Mouse (Mus musculus) hindbrain, embryonic 10.5 days (tissue): ENCODE results near the gene Jhy. TPM values are rescaled to one million over a fixed set of nuclear protein-coding genes. Genes with fewer than 3 reads are reported as not detected.

Experiments used
- DNase-seq: peaks from one replicate; pipeline ENCODE4 v3.0.0-alpha.2; 2017; ENCODE audit warnings: low spot score
- H3K27ac ChIP-seq: fragments of 300-500 bp; sonication (generic); 2 replicates; pipeline ENCODE4 v1.5.1; 2016; ENCODE audit warnings: mild to moderate bottlenecking, moderate library complexity
- H3K27me3 ChIP-seq: fragments of 300-500 bp; sonication (generic); 2 replicates; pipeline ENCODE4 v1.6.1; 2016; ENCODE audit warnings: mild to moderate bottlenecking; ENCODE audit not compliant: poor library complexity, insufficient read depth, severe bottlenecking
- H3K36me3 ChIP-seq: fragments of 300-500 bp; sonication (generic); 2 replicates; pipeline ENCODE4 v1.6.1; 2016; ENCODE audit warnings: mild to moderate bottlenecking, moderate library complexity
- H3K4me1 ChIP-seq: fragments of 300-500 bp; sonication (generic); replicated peaks from 2 replicates; pipeline ENCODE4 v1.6.1; 2016; ENCODE audit warnings: mild to moderate bottlenecking
- H3K4me3 ChIP-seq: fragments of 300-500 bp; sonication (generic); 2 replicates; pipeline ENCODE4 v1.5.1; 2016; ENCODE audit warnings: mild to moderate bottlenecking, moderate library complexity
- H3K9me3 ChIP-seq: fragments of 300-500 bp; sonication (generic); 2 replicates; pipeline ENCODE4 v1.6.1; 2016; ENCODE audit warnings: mild to moderate bottlenecking, moderate library complexity
- WGBS: fragments of 180-500 bp; shearing (Covaris S2); methylation state at CpG from one replicate; pipeline ENCODE4 v1.1.7; 2016; 5-methylcytosine and 5-hydroxymethylcytosine counted together
- polyA plus RNA-seq: library from polyadenylated mRNA; unstranded; fragments of >200 nt; fragmentation: Nextera tagmentation; extraction: Ambion mirVana; gene quantifications from 2 replicates; pipeline ENCODE4 v1.2.1, GENCODE M21; 2016

The Jhy gene
- polyA plus RNA-seq = 1.6 and 1.8 TPM in 2 replicates

- no peaks in the 10 kb centered on the region for H3K36me3 ChIP-seq
- H3K4me3 ChIP-seq = peak within 1 kb of the TSS; percentile 65
- peaks cover 12% of the 10 kb centered on the region for H3K4me1 ChIP-seq
- peaks cover 70% of the 10 kb centered on the region for H3K27me3 ChIP-seq
- H3K9me3 ChIP-seq = no peaks in the 10 kb centered on the region
- H3K27ac ChIP-seq = peak within 1 kb of the TSS; percentile 78
- WGBS = under 1% methylated on average over 51 of the region's 51 CpGs
- peak; percentile 44 for DNase-seq
These were observed at the start of gene Jhy for GRCm38 (mm10) chr9:40963586-40964417. Gene Jhy (minus strand): TSS chr9:40964118.

- peak overlapping the region; percentile 78 for H3K27ac ChIP-seq
- H3K27me3 ChIP-seq = peaks cover 24% of the 10 kb centered on the region
- H3K9me3 ChIP-seq = no peaks in the 10 kb centered on the region
- DNase-seq = no peak
- peaks cover 41% of the 10 kb centered on the region for H3K4me1 ChIP-seq
- 0 out of 2 replicates have a peak overlapping the region, but pooled peaks have one; percentile 13 for H3K4me3 ChIP-seq
- H3K36me3 ChIP-seq = no peaks in the 10 kb centered on the region
- WGBS = 61% methylated on average over 5 of the region's 5 CpGs
These were observed 48.5 kb upstream of the Jhy start for GRCm38 (mm10) chr9:41012456-41012855.

- Histone ChIP-seq H3K36me3 (no peaks in the 10 kb centered on the region), H3K27ac (peak overlapping the region; percentile 78), H3K27me3 (peaks cover 24% of the 10 kb centered on the region), H3K4me3 (peak overlapping the region; percentile 13; the same call in 1 of the 2 replicates), H3K9me3 (no peaks in the 10 kb centered on the region), H3K4me1 (peaks cover 45% of the 10 kb centered on the region)
- DNase-seq = no peak
- WGBS = 49% methylated on average over 13 of the region's 13 CpGs
These were observed 47.9 kb upstream of the Jhy start for GRCm38 (mm10) chr9:41011512-41012436.

- no peaks in the 10 kb centered on the region for H3K9me3 ChIP-seq
These were observed 43.9 kb upstream of the Jhy start for GRCm38 (mm10) chr9:41007785-41008184.

GRCm38 (mm10) chr9:41004415-41004814 lies 40.5 kb upstream of the Jhy start, which contains the start of gene Crtam:
Gene Crtam (minus strand): TSS chr9:41004628.
- DNase-seq = no peak
- Histone ChIP-seq H3K27ac (no peak within 1 kb of the TSS), H3K9me3 (0 out of 2 replicates have a peak, but pooled peaks cover 3% of the 10 kb centered on the region), H3K27me3 (peaks cover 32% of the 10 kb centered on the region), H3K36me3 (no peaks in the 10 kb centered on the region), H3K4me1 (peaks cover 22% of the 10 kb centered on the region), H3K4me3 (no peak within 1 kb of the TSS)
- WGBS = 74% methylated on average over 4 of the region's 4 CpGs

More at GRCm38 (mm10) chr9:41007785-41008184, 43.9 kb upstream of the Jhy start:
- peaks cover 49% of the 10 kb centered on the region for H3K27me3 ChIP-seq
- WGBS = 0% methylated on average over 1 of the region's 1 CpGs
- peaks cover 36% of the 10 kb centered on the region for H3K4me1 ChIP-seq
- H3K36me3 ChIP-seq = no peaks in the 10 kb centered on the region
- peak; percentile 35 for DNase-seq
- peak overlapping the region; percentile 64; the same call in 1 of the 2 replicates for H3K27ac ChIP-seq
- H3K4me3 ChIP-seq = no peak overlapping the region

GRCm38 (mm10) chr9:40997116-40997779 lies 33.3 kb upstream of the Jhy start:
- Histone ChIP-seq H3K4me3 (no peak overlapping the region), H3K27me3 (no peaks in the 10 kb centered on the region), H3K36me3 (no peaks in the 10 kb centered on the region), H3K4me1 (peaks cover 6% of the 10 kb centered on the region), H3K27ac (no peak overlapping the region), H3K9me3 (0 out of 2 replicates have a peak, but pooled peaks cover 3% of the 10 kb centered on the region)
- DNase-seq = no peak
- WGBS = 91% methylated on average over 7 of the region's 7 CpGs

- no peaks in the 10 kb centered on the region for H3K9me3 ChIP-seq
- 0 out of 2 replicates have a peak overlapping the region, but pooled peaks have one; percentile 2 for H3K27ac ChIP-seq
- H3K4me1 ChIP-seq = peaks cover 4% of the 10 kb centered on the region; the same call in 1 of the 2 replicates
- WGBS = 81% methylated on average over 5 of the region's 5 CpGs
- no peak overlapping the region for H3K4me3 ChIP-seq
- H3K27me3 ChIP-seq = no peaks in the 10 kb centered on the region
- no peak for DNase-seq
- H3K36me3 ChIP-seq = no peaks in the 10 kb centered on the region
These were observed 30.2 kb upstream of the Jhy start for GRCm38 (mm10) chr9:40994075-40994474.

- peaks cover 4% of the 10 kb centered on the region; the same call in 1 of the 2 replicates for H3K4me1 ChIP-seq
- H3K9me3 ChIP-seq = no peaks in the 10 kb centered on the region
- no peak overlapping the region for H3K4me3 ChIP-seq
- H3K27ac ChIP-seq = no peak overlapping the region
- H3K27me3 ChIP-seq = peaks cover 13% of the 10 kb centered on the region; the same call in 1 of the 2 replicates
- no peak for DNase-seq
- no peaks in the 10 kb centered on the region for H3K36me3 ChIP-seq
- WGBS = 94% methylated on average over 6 of the region's 6 CpGs
These were observed 27.6 kb upstream of the Jhy start for GRCm38 (mm10) chr9:40991511-40991910.

GRCm38 (mm10) chr9:40989940-40990588 lies 26.1 kb upstream of the Jhy start:
- H3K27me3 ChIP-seq = peaks cover 13% of the 10 kb centered on the region; the same call in 1 of the 2 replicates
- H3K36me3 ChIP-seq = no peaks in the 10 kb centered on the region
- peak; percentile 33 for DNase-seq
- no peaks in the 10 kb centered on the region for H3K9me3 ChIP-seq
- 48% methylated on average over 4 of the region's 4 CpGs for WGBS
- no peak overlapping the region for H3K4me3 ChIP-seq
- H3K27ac ChIP-seq = peak overlapping the region; percentile 77
- H3K4me1 ChIP-seq = peaks cover 4% of the 10 kb centered on the region; the same call in 1 of the 2 replicates

- no peak overlapping the region for H3K4me3 ChIP-seq
- peaks cover 21% of the 10 kb centered on the region for H3K27me3 ChIP-seq
- H3K9me3 ChIP-seq = no peaks in the 10 kb centered on the region
- H3K36me3 ChIP-seq = no peaks in the 10 kb centered on the region
- no peaks in the 10 kb centered on the region for H3K4me1 ChIP-seq
- 74% methylated on average over 3 of the region's 3 CpGs for WGBS
- no peak for DNase-seq
- H3K27ac ChIP-seq = no peak overlapping the region
These were observed 20.4 kb upstream of the Jhy start for GRCm38 (mm10) chr9:40984313-40984712.

- Histone ChIP-seq H3K4me1 (no peaks in the 10 kb centered on the region), H3K9me3 (no peaks in the 10 kb centered on the region), H3K36me3 (no peaks in the 10 kb centered on the region), H3K27ac (no peak overlapping the region), H3K27me3 (peaks cover 21% of the 10 kb centered on the region), H3K4me3 (no peak overlapping the region)
- 87% methylated on average over 3 of the region's 3 CpGs for WGBS
- no peak for DNase-seq
These were observed 19.8 kb upstream of the Jhy start for GRCm38 (mm10) chr9:40983758-40984157.
